Mouse (Mus musculus) CH12.LX (cell line): Measurements from ENCODE around the gene Osgin1. TPM values are rescaled to one million over a fixed set of nuclear protein-coding genes. Genes with fewer than 3 reads are reported as not detected.

Experiments used
- DNase-seq: peaks from one replicate; pipeline ENCODE4 v3.0.0-alpha.2; 2013; ENCODE audit errors: extremely low read depth
- H3K27ac ChIP-seq: 2 replicates; pipeline ENCODE4 v1.5.1; 2012; ENCODE audit warnings: low read depth, mild to moderate bottlenecking, control low read depth, moderate library complexity; ENCODE audit not compliant: insufficient read depth
- H3K27me3 ChIP-seq: replicated peaks from 2 replicates; pipeline ENCODE3; 2012; ENCODE audit warnings: inconsistent platforms
- H3K36me3 ChIP-seq, 2 experiments: replicated peaks in 1 of 2; 2 replicates each; pipeline versions ENCODE3 to v1.6.1; 2012; ENCODE audit warnings: inconsistent platforms in 1 of 2, low read length in 1 of 2, mild to moderate bottlenecking in 1 of 2, mixed read lengths in 1 of 2, moderate library complexity in 1 of 2; ENCODE audit not compliant: control insufficient read depth in 1 of 2, insufficient read depth in 1 of 2
- H3K4me1 ChIP-seq, 2 experiments: 2 replicates each; pipeline ENCODE4 v1.6.1; 2012; ENCODE audit warnings: inconsistent platforms in 1 of 2, moderate library complexity in 1 of 2; ENCODE audit not compliant: insufficient read depth in 2 of 2, control insufficient read depth in 1 of 2
- H3K4me2 ChIP-seq: 2 replicates; pipeline ENCODE4 v1.6.1; 2012; ENCODE audit warnings: low read depth, mild to moderate bottlenecking, control low read depth; ENCODE audit not compliant: poor library complexity, insufficient read depth, severe bottlenecking
- H3K4me3 ChIP-seq, 3 experiments: fragments of 150-350 bp in 1 of 3; sonication (generic) in 1 of 3; replicated peaks in 1 of 3; 2 replicates each; pipeline versions ENCODE3 to v1.5.1; 2011 to 2012; ENCODE audit warnings: low read depth in 2 of 3, low read length in 2 of 3, mild to moderate bottlenecking in 2 of 3, moderate library complexity in 2 of 3, control low read depth in 1 of 3, improper control_type of control experiment in 1 of 3, inconsistent platforms in 1 of 3, mixed read lengths in 1 of 3; ENCODE audit not compliant: poor library complexity in 1 of 3
- H3K79me2 ChIP-seq: replicated peaks from 2 replicates; pipeline ENCODE4 v1.6.1; 2012; ENCODE audit warnings: mild to moderate bottlenecking, moderate library complexity; ENCODE audit not compliant: control insufficient read depth, poor library complexity, insufficient read depth, severe bottlenecking; ENCODE audit errors: extremely low read depth
- H3K9ac ChIP-seq: 2 replicates; pipeline ENCODE4 v1.6.1; 2012; ENCODE audit warnings: low read depth, mild to moderate bottlenecking, control low read depth, moderate library complexity; ENCODE audit not compliant: insufficient read depth
- H3K9me3 ChIP-seq: replicated peaks from 2 replicates; pipeline ENCODE3; 2012; ENCODE audit warnings: low read length, inconsistent platforms, mixed read lengths
- BHLHE40 ChIP-seq: IDR thresholded peaks from 2 replicates; pipeline ENCODE4 v1.6.1; 2011; ENCODE audit warnings: mild to moderate bottlenecking, low read depth, low read length, improper control_type of control experiment
- CHD2 ChIP-seq: IDR thresholded peaks from 2 replicates; pipeline ENCODE4 v1.6.1; 2011; ENCODE audit warnings: low read length, improper control_type of control experiment
- CTCF ChIP-seq, 2 experiments: IDR thresholded peaks in 1 of 2; conservative IDR thresholded peaks in 1 of 2; 2 replicates each; pipeline ENCODE4 v1.5.1; 2011 to 2012; ENCODE audit warnings: low read depth in 2 of 2, low read length in 2 of 2, improper control_type of control experiment in 1 of 2, inconsistent platforms in 1 of 2, mild to moderate bottlenecking in 1 of 2, moderate library complexity in 1 of 2
- E2F4 ChIP-seq: IDR thresholded peaks from 2 replicates; pipeline ENCODE4 v1.6.1; 2011; ENCODE audit warnings: low read depth, low read length, improper control_type of control experiment; ENCODE audit not compliant: insufficient replicate concordance
- ELF1 ChIP-seq: IDR thresholded peaks from 2 replicates; pipeline ENCODE4 v1.6.1; 2014; ENCODE audit warnings: low read depth, mild to moderate bottlenecking, inconsistent platforms, low read length, improper control_type of control experiment
- HCFC1 ChIP-seq: IDR thresholded peaks from 2 replicates; pipeline ENCODE4 v1.6.1; 2012; ENCODE audit warnings: low read depth, mild to moderate bottlenecking, inconsistent platforms, low read length, improper control_type of control experiment
- JUN ChIP-seq: IDR thresholded peaks from 2 replicates; pipeline ENCODE4 v1.6.1; 2011; ENCODE audit warnings: low read depth, mild to moderate bottlenecking, low read length, improper control_type of control experiment, moderate library complexity; ENCODE audit not compliant: insufficient read depth
- JUND ChIP-seq: conservative IDR thresholded peaks from 2 replicates; pipeline ENCODE4 v1.6.1; 2011; ENCODE audit warnings: low read depth, low read length, improper control_type of control experiment
- MAFK ChIP-seq: IDR thresholded peaks from 2 replicates; pipeline ENCODE4 v1.6.1; 2011; ENCODE audit warnings: low read length, improper control_type of control experiment; ENCODE audit not compliant: insufficient replicate concordance
- MAX ChIP-seq: IDR thresholded peaks from 2 replicates; pipeline ENCODE4 v1.6.1; 2011; ENCODE audit warnings: low read length, improper control_type of control experiment
- NELFE ChIP-seq: IDR thresholded peaks from 2 replicates; pipeline ENCODE4 v1.6.1; 2011; ENCODE audit warnings: low read depth, low read length, improper control_type of control experiment
- POLR2A ChIP-seq: IDR thresholded peaks from 2 replicates; pipeline ENCODE4 v1.6.1; 2011; ENCODE audit warnings: low read depth, mild to moderate bottlenecking, improper control_type of control experiment, low read length
- POLR2AphosphoS2 ChIP-seq: IDR thresholded peaks from 2 replicates; pipeline ENCODE4 v1.6.1; 2011; ENCODE audit warnings: low read depth, low read length, improper control_type of control experiment
- RAD21 ChIP-seq: IDR thresholded peaks from 2 replicates; pipeline ENCODE4 v1.6.1; 2011; ENCODE audit warnings: low read depth, mild to moderate bottlenecking, low read length, improper control_type of control experiment, moderate library complexity
- SMC3 ChIP-seq: IDR thresholded peaks from 2 replicates; pipeline ENCODE4 v1.6.1; 2011; ENCODE audit warnings: low read depth, low read length, improper control_type of control experiment
- TBP ChIP-seq: conservative IDR thresholded peaks from 2 replicates; pipeline ENCODE4 v1.6.1; 2011; ENCODE audit warnings: low read depth, low read length, improper control_type of control experiment
- UBTF ChIP-seq: IDR thresholded peaks from 2 replicates; pipeline ENCODE4 v1.6.1; 2012; ENCODE audit warnings: low read depth, mild to moderate bottlenecking, inconsistent platforms, low read length, improper control_type of control experiment, moderate library complexity
- ZC3H11A ChIP-seq: IDR thresholded peaks from 2 replicates; pipeline ENCODE4 v1.6.1; 2012; ENCODE audit warnings: low read depth, mild to moderate bottlenecking, inconsistent platforms, low read length, improper control_type of control experiment
- ZKSCAN1 ChIP-seq: IDR thresholded peaks from 2 replicates; pipeline ENCODE4 v1.6.1; 2012; ENCODE audit warnings: low read depth, inconsistent platforms, low read length, improper control_type of control experiment, borderline replicate concordance
- dilution Hi-C: fragments of 300-500 bp; cut with MboI; formaldehyde crosslinking; loops from 2 replicates; pipeline ENCODE4 v1.14.3; 2020; ENCODE audit warnings: low sequenced_read_pairs; ENCODE audit not compliant: extremely low pct_unique_long_range_greater_than_20kb, extremely low pct_ligation_motif_present
- in situ Hi-C: fragments of 300-500 bp; cut with MboI; formaldehyde crosslinking; loops from 3 replicates; pipeline ENCODE4 v1.14.3; 2019; ENCODE audit warnings: low sequenced_read_pairs, low pct_ligation_motif_present, low pct_unique_long_range_greater_than_20kb, mixed read lengths
- polyA plus RNA-seq: library from polyadenylated mRNA; unstranded; fragments of >175 nt; gene quantifications from 2 replicates; pipeline ENCODE4 v1.2.1, GENCODE M21; 2012; ENCODE audit warnings: low read depth; ENCODE audit not compliant: insufficient read length
- total RNA-seq, 2 experiments: library from RNA; depleted of rRNA; stranded (reverse); fragments of 300-350 nt in 1 of 2; fragments of >200 nt in 1 of 2; gene quantifications; 2 replicates each; pipeline ENCODE4 v1.2.3; 2012 to 2014

The Osgin1 gene
- total and polyA plus RNA-seq, 3 experiments: 0.15 to 3.0 (median 0.47) TPM

- Histone ChIP-seq H3K4me2 (no peak overlapping the region), H3K9ac (no peak overlapping the region), H3K4me1 (peaks cover 10 to 16% of the 10 kb centered on the region in 2 experiments; a peak in 3 of 4 replicates), H3K27ac (no peak overlapping the region), H3K9me3 (no peaks in the 10 kb centered on the region), H3K4me3 (no peak overlapping the region), H3K27me3 (no peaks in the 10 kb centered on the region), H3K79me2 (no peaks in the 10 kb centered on the region), H3K36me3 (peaks cover 10 to 33% of the 10 kb centered on the region in 2 experiments)
- in situ Hi-C loops (no loop called here), dilution Hi-C loops (no loop called here)
- no peak for DNase-seq
- TF ChIP-seq RAD21 (no peak), CHD2 (no peak), NELFE (no peak), MAFK (no peak), SMC3 (no peak), ZC3H11A (no peak), CTCF (conservative IDR thresholded peaks at IDR 0.05 in 1 of 2, IDR thresholded peaks at IDR 0.05 in 1 of 2; ENCODE audit: low read depth in 2 of 2, low read length in 2 of 2) (no peak), BHLHE40 (no peak), UBTF (no peak), ELF1 (no peak), JUND (no peak), POLR2AphosphoS2 (no peak), TBP (no peak), JUN (no peak), E2F4 (no peak), POLR2A (no peak), MAX (no peak)
Measured at GRCm38 (mm10) chr8:119398558-119398957, 35.4 kb upstream of the Osgin1 start.

GRCm38 (mm10) chr8:119399255-119399654 lies 34.7 kb upstream of the Osgin1 start:
- Histone ChIP-seq H3K36me3 (peaks cover 10 to 34% of the 10 kb centered on the region in 2 experiments), H3K4me3 (no peak overlapping the region), H3K9me3 (no peaks in the 10 kb centered on the region), H3K4me1 (peaks cover 6 to 16% of the 10 kb centered on the region in 2 experiments; a peak in 3 of 4 replicates), H3K9ac (no peak overlapping the region), H3K27ac (no peak overlapping the region), H3K79me2 (no peaks in the 10 kb centered on the region), H3K4me2 (no peak overlapping the region), H3K27me3 (no peaks in the 10 kb centered on the region)
- dilution Hi-C loops: no loop called here
- DNase-seq: no peak
- in situ Hi-C loops: no loop called here
- no peak for TF ChIP-seq HCFC1
- no peak for TF ChIP-seq ZKSCAN1
